Mouse (Mus musculus): ENCODE results near the gene Pitx3.
"Not testable (repeated sequence)": the region's sequence is repeated elsewhere in the genome, so short reads cannot be mapped to it uniquely, and the experiment has no call there.

The Pitx3 gene

GRCm38 (mm10) chr19:46147511-46148371 is at the start of gene Pitx3:
Pitx3 (minus strand) TSS chr19:46148326.
- no peak for DNase-seq

DNA sequence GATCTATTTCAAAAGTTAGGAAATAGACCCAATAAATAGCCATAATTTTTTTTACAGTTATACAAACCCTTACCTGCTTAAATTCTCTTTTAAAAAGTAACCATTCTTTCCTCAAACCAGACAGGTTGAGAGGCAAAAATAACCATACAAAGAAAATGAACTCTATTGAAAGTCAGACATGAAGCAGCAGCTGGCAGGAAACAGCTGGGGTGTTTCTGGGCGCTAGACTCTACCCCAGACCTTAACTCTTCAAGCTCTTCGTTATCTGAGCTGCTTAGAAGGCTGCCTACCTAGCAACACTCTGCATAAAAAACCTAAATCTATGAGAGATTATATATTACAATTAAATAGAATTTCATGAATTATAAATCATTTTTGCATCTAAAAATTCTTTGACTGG is 39.1 kb upstream of the Pitx3 start:
- no peak for DNase-seq

- DNase-seq: no peak
Observed at GRCm38 (mm10) chr19:46186611-46187010, 38.5 kb upstream of the Pitx3 start.

DNA sequence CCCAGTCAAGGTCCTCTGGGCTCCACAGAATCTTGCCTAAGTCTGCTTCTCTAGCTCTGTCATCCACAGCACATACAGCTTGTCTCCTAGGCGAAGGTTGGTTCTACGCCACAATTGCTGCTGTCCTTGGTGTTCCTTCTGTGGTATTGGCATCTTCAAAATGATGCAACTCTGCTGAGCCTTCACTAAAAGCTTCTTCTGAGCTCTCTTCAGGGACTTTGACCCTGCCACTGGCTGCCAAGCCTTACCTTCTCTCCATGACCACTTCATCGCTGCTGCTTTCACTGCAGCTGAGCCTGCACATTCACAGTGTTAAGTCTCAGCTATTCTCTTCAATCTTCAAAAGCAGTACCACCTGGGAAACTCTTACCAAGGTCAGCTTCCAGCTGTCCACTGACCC is 34.1 kb upstream of the Pitx3 start:
- DNase-seq: no peak

DNA sequence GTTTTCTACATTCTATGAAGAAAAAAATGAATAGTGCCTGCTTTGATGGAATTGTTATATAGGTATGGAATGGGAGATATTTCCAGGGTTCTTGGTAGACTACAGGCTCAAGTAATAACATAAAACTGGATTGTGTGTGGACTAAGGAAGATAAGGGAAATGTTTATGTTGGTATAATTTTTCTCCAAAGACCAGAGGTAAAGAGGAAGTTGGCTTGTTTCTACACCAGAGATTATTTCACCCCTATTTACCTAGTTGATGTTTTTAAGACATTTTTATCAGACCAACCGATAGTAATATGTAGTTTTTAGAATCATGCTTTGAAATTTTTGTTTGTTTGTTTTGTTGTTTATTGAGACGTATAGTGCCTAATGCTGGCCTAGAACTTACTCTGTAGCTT is 32.1 kb upstream of the Pitx3 start:
- no peak for DNase-seq

DNA sequence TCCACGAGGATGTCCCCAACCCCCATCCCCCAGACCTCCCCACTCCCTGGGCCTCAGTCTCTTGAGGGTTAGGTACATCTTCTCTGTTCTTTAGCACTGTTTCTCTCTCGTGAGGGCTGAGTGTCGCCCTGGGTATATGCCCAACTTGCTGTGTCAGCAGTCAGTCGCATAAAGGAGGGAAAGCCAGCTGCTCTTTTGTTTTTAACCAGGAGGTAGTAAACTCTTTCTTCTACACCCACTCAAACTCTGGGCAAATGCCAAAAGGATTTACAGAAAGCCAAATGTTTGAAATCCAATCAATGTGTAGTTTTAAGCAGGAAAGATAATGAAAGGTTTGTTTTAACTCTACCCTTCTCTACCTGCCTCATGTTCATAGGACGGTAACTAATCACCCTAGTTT is 28.9 kb upstream of the Pitx3 start:
- no peak for DNase-seq

GRCm38 (mm10) chr19:46175173-46175572 is 27.0 kb upstream of the Pitx3 start:
- no peak for DNase-seq

DNA sequence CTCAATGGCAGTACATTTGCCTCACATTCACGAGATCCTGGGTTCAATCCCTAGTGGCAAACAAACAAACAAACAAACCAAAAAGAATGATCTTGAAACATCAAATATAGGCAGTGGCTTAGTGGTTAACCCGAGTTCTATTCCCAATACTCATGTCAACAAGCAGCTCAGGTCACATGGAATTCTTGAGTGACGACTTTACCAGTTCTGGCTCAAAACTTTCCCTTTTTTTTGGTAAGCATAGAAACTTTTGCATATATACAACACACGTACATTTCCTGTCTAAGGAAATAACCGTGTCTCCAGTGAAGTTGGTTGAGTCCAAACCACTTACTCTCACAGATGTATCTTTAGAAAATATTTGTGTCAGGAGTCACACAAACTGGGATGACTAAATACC is 24.4 kb upstream of the Pitx3 start:
- no peak for DNase-seq

GRCm38 (mm10) chr19:46169913-46170312 is 21.8 kb upstream of the Pitx3 start:
- DNase-seq: no peak

DNA sequence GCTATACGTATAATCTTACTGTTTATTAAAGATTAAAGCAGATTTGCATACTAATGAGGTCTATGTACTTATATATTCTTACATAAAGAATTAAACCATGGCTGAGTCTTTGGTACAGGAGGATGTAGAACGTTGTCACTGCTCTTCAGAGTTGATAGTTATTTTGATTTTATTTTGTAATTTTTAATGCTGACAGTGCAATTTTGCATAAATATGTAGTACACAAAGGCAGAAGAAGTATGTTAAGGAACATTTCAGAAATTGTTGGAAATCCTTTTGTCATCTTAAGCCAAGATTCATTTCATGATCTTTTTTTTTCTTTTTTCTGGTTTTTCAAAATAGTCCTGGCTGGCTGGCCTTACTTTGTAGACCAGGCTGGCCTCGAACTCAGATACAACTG is 21.3 kb upstream of the Pitx3 start:
- no peak for DNase-seq

DNA sequence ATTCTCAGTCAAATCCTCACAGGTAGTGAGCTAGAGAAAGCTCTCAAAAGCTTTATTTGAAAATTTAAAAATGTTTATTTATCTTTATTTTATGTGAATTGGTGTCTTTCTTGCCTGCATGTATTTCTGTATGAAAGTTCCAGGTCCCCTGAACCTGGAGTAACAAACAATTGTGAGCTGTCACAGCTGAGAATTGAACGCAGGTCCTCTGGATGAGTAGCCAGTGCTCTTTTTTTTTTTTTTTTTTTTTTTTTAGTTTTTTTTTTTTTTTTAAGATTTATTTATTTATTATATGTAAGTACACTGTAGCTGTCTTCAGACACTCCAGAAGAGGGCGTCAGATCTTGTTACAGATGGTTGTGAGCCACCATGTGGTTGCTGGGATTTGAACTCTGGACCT is 19.0 kb upstream of the Pitx3 start:
- not testable (repeated sequence) for DNase-seq

GRCm38 (mm10) chr19:46165950-46166349 is 17.8 kb upstream of the Pitx3 start:
- DNase-seq: no peak

- DNase-seq: peak; percentile 95
Observed at GRCm38 (mm10) chr19:46152127-46152803, 4.1 kb upstream of the Pitx3 start, which contains the start of gene Gbf1. Gbf1 (plus strand) TSS chr19:46152509.

- no peak for DNase-seq
Observed at GRCm38 (mm10) chr19:46149091-46149490, 965 bp upstream of the Pitx3 start.

GRCm38 (mm10) chr19:46148372-46148760 is 240 bp upstream of the Pitx3 start:
- peak; percentile 31 for DNase-seq

GRCm38 (mm10) chr19:46141091-46141490 is 7.0 kb downstream of the Pitx3 start:
- no peak for DNase-seq

DNA sequence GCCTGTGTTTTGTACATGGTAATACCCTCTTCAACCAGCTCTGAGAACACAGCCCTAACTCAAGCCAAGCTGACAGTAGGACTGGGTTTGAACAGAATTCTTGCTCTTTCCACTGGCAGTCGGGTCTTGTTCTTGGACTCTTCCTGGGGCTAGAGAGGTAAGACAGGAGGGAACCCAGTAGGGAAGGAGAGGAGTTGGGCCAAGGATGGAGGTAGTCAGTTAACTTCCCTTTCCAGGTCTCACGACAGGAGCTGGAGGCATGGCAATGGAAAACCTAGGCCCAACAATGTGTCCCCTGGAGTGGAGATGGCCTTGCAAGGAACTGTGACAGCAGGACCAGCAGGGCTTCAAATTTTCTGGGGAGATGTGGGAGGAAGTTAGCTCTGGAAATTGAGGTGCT is 7.8 kb downstream of the Pitx3 start:
- no peak for DNase-seq

DNA sequence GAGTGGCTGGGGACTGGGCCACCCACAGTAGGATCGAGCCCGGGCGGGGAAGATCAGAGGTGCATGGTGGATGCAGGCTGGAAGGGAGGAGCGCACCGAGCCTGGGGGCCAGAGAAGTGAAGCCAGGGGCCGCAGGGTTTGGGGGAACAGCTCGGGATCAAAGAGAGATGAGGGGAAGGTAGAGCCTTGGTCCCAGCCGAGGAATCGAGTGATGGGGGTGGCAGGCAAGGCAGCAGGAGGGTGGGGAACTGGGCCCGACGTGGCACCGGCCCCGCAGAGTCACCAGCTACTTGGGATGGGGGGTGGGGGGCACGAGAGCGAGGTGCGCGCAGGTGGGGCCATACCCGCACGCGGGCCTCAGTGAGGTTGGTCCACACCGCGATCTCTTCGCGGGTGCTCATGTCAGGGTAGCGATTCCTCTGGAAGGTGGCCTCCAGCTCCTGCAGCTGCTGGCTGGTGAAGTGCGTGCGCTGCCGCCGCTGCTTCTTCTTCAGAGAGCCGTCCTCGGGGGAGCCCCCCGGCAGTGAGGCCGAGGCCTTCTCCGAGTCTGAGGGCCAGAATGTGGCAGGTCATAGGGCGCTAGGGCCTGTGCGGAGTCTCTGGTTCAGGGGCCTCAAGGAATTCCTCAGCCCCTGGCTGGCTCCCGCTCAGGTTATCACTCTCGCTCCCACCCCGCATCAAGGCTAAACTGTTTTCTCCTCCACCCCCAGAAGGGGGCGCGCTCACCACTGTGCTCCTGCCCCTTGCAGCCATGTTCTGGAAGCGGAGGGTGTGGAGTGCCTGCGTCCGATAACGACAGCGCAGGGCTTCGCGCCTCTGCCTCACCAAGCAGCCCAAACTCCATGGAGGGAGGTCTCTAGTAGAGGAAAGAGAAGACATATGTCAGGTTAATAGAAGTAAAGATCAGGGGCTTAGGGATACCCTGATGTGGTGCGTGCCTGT is 11.2 kb downstream of the Pitx3 start:
- DNase-seq: peak; percentile 36

DNA sequence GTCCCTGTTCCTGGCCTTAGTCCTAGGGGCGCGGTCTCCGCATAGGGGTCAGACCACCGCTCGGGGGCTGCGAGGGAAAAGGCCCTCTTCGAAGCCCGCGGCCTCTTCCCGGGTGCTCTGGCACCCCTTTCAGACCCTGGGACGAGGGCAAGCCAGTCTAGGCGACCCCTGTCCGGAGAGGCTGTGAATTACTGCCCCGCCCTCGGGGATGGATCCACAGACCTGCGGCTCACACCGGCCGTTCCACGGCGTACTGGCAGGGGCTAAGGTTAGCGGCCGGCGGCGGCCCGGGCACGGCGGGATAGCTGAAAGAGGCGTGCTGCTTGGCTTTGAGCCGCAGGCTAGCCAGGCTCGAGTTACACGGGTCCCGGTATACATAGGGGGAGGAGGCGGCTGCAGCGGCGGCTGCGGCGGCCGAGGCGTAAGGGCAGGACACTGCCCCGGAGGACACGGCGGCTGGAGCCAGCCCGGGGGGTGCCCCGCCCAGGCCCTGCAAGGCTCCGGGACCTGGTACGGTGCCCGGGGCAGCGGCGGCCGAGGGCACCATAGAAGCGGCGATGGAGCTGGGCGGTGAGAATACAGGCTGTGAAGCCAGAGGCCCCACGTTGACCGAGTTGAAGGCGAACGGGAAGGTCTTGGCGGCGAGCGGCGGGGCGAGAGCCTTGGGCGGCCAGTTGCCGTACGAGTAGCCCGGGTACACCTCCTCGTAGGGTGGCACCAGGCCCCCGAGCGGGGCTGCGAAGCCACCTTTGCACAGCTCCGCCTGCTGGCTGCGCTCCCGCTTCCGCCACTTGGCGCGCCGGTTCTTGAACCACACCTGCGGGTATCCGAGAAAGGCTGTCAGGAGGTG is 12.1 kb downstream of the Pitx3 start:
- DNase-seq: peak; percentile 25

- DNase-seq: peak; percentile 85
Observed at GRCm38 (mm10) chr19:46135297-46135696, 12.8 kb downstream of the Pitx3 start.

GRCm38 (mm10) chr19:46132577-46132976 is 15.5 kb downstream of the Pitx3 start:
- no peak for DNase-seq

All from right cerebral cortex, postnatal 25 days (tissue).